Mouse (Mus musculus) small intestine, adult 2 months (tissue): Measurements from ENCODE around the gene Timp3. TPM values are rescaled to one million over a fixed set of nuclear protein-coding genes. Genes with fewer than 3 reads are reported as not detected.

Experiments
- H3K27ac ChIP-seq: fragments of 200-500 bp; 2 replicates; pipeline ENCODE4 v1.5.1; 2012; ENCODE audit warnings: low read depth, low read length, control low read depth, inconsistent platforms; ENCODE audit not compliant: insufficient read depth
- H3K27me3 ChIP-seq: fragments of 200-500 bp; 2 replicates; pipeline ENCODE4 v1.6.1; 2012; ENCODE audit warnings: mild to moderate bottlenecking, moderate library complexity, low read length, inconsistent platforms; ENCODE audit not compliant: control insufficient read depth, insufficient read depth
- H3K36me3 ChIP-seq: fragments of 200-500 bp; 2 replicates; pipeline ENCODE4 v1.6.1; 2012; ENCODE audit warnings: mild to moderate bottlenecking, low read length, control low read depth, inconsistent platforms; ENCODE audit not compliant: control insufficient read depth, insufficient read depth
- H3K4me1 ChIP-seq: fragments of 200-500 bp; 2 replicates; pipeline ENCODE4 v1.6.1; 2012; ENCODE audit warnings: low read length, inconsistent platforms, mixed read lengths; ENCODE audit not compliant: control insufficient read depth, insufficient read depth, insufficient read length
- H3K4me3 ChIP-seq: fragments of 200-500 bp; 2 replicates; pipeline ENCODE4 v1.5.1; 2012; ENCODE audit warnings: low read depth, mild to moderate bottlenecking, control low read depth, inconsistent platforms, low read length, moderate library complexity
- CTCF ChIP-seq: fragments of 200-500 bp; IDR thresholded peaks from 2 replicates; pipeline ENCODE4 v1.5.1; 2012; ENCODE audit warnings: low read depth, mild to moderate bottlenecking, control low read depth, inconsistent platforms, low read length, moderate library complexity, mixed read lengths; ENCODE audit not compliant: insufficient replicate concordance, insufficient read length; ENCODE audit errors: extremely low read depth
- POLR2A ChIP-seq: fragments of 200-500 bp; IDR thresholded peaks from 2 replicates; pipeline ENCODE4 v1.6.1; 2012; ENCODE audit warnings: low read depth, mild to moderate bottlenecking, control low read depth, inconsistent platforms, low read length, moderate library complexity
- WGBS: fragments of 180-500 bp; shearing (Covaris S2); methylation state at CpG from one replicate; pipeline ENCODE4 v1.1.7; 2018; 5-methylcytosine and 5-hydroxymethylcytosine counted together
- polyA plus RNA-seq: library from polyadenylated mRNA; depleted of rRNA; stranded (reverse); fragments of >200 nt; gene quantifications from 2 replicates; pipeline ENCODE4 v1.2.3, GENCODE M21; 2012

The Timp3 gene
- polyA plus RNA-seq, 1 experiment, result 15.3 TPM

GRCm38 (mm10) chr10:86304583-86304982, 4.4 kb downstream of the Timp3 start:
- Histone ChIP-seq H3K4me3 (no peak overlapping the region), H3K36me3 (no peaks in the 10 kb centered on the region), H3K4me1 (peaks cover 13% of the 10 kb centered on the region), H3K27ac (no peak overlapping the region), H3K27me3 (0 out of 2 replicates have a peak, but pooled peaks cover 3% of the 10 kb centered on the region)
- WGBS, result 70% methylated on average over 2 of the region's 2 CpGs
- TF ChIP-seq CTCF (no peak), POLR2A (no peak)

GRCm38 (mm10) chr10:86307235-86307634, 7.1 kb downstream of the Timp3 start:
- H3K4me1 ChIP-seq, result peaks cover 7% of the 10 kb centered on the region
- TF ChIP-seq POLR2A (no peak), CTCF (no peak)
- 86% methylated on average over 4 of the region's 4 CpGs for WGBS

GRCm38 (mm10) chr10:86310527-86310926, 10.4 kb downstream of the Timp3 start:
- Histone ChIP-seq H3K36me3 (no peaks in the 10 kb centered on the region), H3K4me3 (no peak overlapping the region), H3K27me3 (no peaks in the 10 kb centered on the region), H3K4me1 (peaks cover 2% of the 10 kb centered on the region; the same call in 1 of the 2 replicates), H3K27ac (no peak overlapping the region)
- WGBS, result 12% methylated on average over 6 of the region's 6 CpGs
- TF ChIP-seq CTCF (no peak), POLR2A (no peak)

More at GRCm38 (mm10) chr10:86307235-86307634, 7.1 kb downstream of the Timp3 start:
- H3K4me3 ChIP-seq, result no peak overlapping the region
- no peak overlapping the region for H3K27ac ChIP-seq
- H3K27me3 ChIP-seq, result no peaks in the 10 kb centered on the region
- no peaks in the 10 kb centered on the region for H3K36me3 ChIP-seq

GRCm38 (mm10) chr10:86312976-86313375, 12.8 kb downstream of the Timp3 start:
- H3K4me3 ChIP-seq, result no peak overlapping the region
- 87% methylated on average over 3 of the region's 3 CpGs for WGBS
- no peaks in the 10 kb centered on the region for H3K27me3 ChIP-seq
- TF ChIP-seq CTCF, result no peak
- no peaks in the 10 kb centered on the region for H3K36me3 ChIP-seq
- H3K27ac ChIP-seq, result no peak overlapping the region
- H3K4me1 ChIP-seq, result peaks cover 2% of the 10 kb centered on the region; the same call in 1 of the 2 replicates

- H3K4me1 ChIP-seq, result peaks cover 2% of the 10 kb centered on the region; the same call in 1 of the 2 replicates
- H3K27me3 ChIP-seq, result no peaks in the 10 kb centered on the region
- no peak for TF ChIP-seq CTCF
- TF ChIP-seq POLR2A, result no peak
- H3K4me3 ChIP-seq, result no peak overlapping the region
- H3K36me3 ChIP-seq, result no peaks in the 10 kb centered on the region
- no peak overlapping the region for H3K27ac ChIP-seq
- WGBS, result 83% methylated on average over 1 of the region's 1 CpGs
These were observed 13.3 kb downstream of the Timp3 start for GRCm38 (mm10) chr10:86313448-86313847.

- 71% methylated on average over 3 of the region's 3 CpGs for WGBS
These were observed 15.3 kb downstream of the Timp3 start for GRCm38 (mm10) chr10:86315513-86315912.

GRCm38 (mm10) chr10:86317633-86318032, 17.5 kb downstream of the Timp3 start:
- Histone ChIP-seq H3K27me3 (no peaks in the 10 kb centered on the region), H3K27ac (no peak overlapping the region), H3K36me3 (no peaks in the 10 kb centered on the region), H3K4me3 (no peak overlapping the region), H3K4me1 (no peaks in the 10 kb centered on the region)
- 81% methylated on average over 7 of the region's 7 CpGs for WGBS
- TF ChIP-seq POLR2A (no peak), CTCF (no peak)

More at GRCm38 (mm10) chr10:86315513-86315912, 15.3 kb downstream of the Timp3 start:
- Histone ChIP-seq H3K27me3 (no peaks in the 10 kb centered on the region), H3K36me3 (no peaks in the 10 kb centered on the region), H3K27ac (no peak overlapping the region), H3K4me3 (no peak overlapping the region), H3K4me1 (no peaks in the 10 kb centered on the region)
- TF ChIP-seq CTCF (no peak), POLR2A (no peak)

- no peaks in the 10 kb centered on the region for H3K4me1 ChIP-seq
- no peak for TF ChIP-seq POLR2A
- TF ChIP-seq CTCF, result no peak
- no peaks in the 10 kb centered on the region for H3K27me3 ChIP-seq
- H3K4me3 ChIP-seq, result no peak overlapping the region
- WGBS, result 91% methylated on average over 5 of the region's 5 CpGs
- no peak overlapping the region for H3K27ac ChIP-seq
- no peaks in the 10 kb centered on the region for H3K36me3 ChIP-seq
These were observed 18.5 kb downstream of the Timp3 start for GRCm38 (mm10) chr10:86318552-86319140.
